Mouse (Mus musculus): ENCODE results near the gene Scamp4. TPM values are rescaled to one million over a fixed set of nuclear protein-coding genes. Genes with fewer than 3 reads are reported as not detected.

Gene Scamp4
- polyA plus RNA-seq, 1 experiment from 2014 or later, result 105 TPM

DNA sequence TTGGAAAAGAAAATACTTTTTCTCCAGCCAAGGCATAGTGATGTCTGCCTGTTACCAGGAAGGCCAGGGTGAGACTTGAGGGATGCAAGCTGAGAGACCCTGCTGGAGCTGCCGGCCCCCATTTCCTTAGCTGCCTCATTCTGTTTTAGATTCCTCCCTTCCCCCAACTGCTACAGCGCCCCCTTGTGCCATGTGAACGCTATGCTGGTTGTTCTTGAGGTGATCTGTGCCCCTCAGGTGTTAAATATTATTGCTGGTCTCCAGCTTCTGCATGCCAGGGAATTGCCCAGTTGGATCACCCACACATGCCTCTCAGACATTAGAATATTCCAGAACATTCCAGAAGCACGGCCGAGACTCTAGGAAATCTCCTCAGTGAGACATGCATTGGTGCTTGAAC, 58.5 kb downstream of the Scamp4 start:
- Histone ChIP-seq H3K27ac (no peak overlapping the region), H3K27me3 (replicated peaks) (no peaks in the 10 kb centered on the region), H3K9ac (no peak overlapping the region), H3K36me3 (no peaks in the 10 kb centered on the region), H3K4me3 (replicated peaks) (no peak overlapping the region), H3K4me2 (replicated peaks) (no peak overlapping the region), H3K4me1 (replicated peaks) (peaks cover 40% of the 10 kb centered on the region), H3K9me3 (no peaks in the 10 kb centered on the region)
- WGBS, result 32% methylated on average over 5 of the region's 5 CpGs
- ATAC-seq, result no peak

DNA sequence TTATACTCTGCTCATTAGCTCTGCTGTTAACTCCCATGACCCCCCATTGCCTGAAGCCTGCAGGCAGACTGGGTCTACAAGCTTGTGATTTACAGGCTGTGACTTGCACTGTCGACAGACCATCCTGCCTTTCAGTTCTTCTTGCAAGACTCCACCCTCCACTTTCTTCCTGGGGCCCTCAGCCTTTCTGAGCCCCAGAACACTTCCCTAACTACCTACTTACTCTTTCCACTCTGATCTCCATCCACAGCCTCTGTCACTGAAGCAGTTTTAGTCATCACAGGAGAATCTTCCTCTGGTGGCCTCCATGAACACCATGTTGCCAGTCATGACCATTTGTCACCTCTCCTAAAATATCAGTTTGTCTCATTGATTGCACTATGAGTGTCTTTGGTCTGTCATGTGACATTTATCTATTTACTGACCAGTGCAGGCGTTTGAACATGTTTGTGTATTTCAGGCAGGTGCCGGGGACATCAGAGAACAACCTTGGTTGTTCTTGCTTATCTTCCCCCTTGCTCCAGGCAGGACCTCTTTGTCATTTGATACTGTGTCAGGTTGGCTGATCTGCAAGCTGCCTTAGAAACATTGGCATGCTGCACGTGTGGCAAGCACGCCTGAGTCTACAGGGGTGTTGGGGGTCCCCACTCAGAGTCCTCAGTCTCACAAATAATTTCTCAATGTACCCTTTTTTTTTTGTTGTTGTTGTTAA, 61.0 kb downstream of the Scamp4 start:
- no peak for ATAC-seq
- Histone ChIP-seq H3K27me3 (replicated peaks) (no peaks in the 10 kb centered on the region), H3K27ac (no peak overlapping the region; the same call in none of the 2 replicates), H3K9ac (no peak overlapping the region), H3K4me2 (replicated peaks) (no peak overlapping the region), H3K4me1 (replicated peaks) (peaks cover 32% of the 10 kb centered on the region), H3K4me3 (replicated peaks) (no peak overlapping the region), H3K36me3 (peaks cover 21% of the 10 kb centered on the region), H3K9me3 (no peaks in the 10 kb centered on the region)
- 36% methylated on average over 5 of the region's 5 CpGs for WGBS

DNA sequence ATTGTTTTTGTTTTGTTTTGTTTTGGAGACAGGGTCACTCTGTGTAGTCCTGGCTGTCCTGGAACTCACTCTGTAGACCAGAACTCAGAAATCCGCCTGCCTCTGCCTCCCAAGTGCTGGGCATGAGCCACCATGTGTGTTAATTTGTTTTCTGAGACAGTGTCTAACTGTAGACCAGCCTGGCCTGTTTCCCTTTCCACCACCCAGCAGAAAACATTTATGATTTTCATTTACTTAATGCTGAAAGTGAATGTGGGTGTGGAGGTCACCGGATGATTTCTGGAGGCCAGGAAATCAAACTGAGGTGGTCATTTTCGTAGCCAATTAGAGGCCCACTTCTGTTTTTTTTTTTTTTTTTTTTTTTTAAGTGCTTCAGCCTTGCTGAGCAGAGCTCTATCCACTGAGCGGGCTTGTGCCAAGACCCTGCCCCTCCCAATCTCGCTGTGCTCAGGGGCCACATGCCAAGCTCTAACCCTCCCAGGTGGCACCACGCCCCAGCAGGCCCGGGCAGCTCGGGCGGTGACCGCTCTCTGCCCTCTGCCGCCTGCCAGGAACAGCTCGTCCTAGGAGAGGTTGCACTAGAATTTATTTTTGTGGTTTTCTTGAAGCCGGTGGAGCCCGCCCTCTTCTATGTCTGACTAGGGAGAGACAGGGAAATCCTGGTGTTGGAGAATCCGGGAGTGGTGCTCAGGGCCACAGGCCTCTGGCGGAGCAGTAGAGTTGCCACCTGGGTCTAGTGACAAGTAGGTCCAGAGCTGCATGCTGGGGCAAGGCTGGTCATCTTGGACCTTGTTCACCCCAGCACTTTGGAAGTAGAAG, 61.7 kb downstream of the Scamp4 start:
- Histone ChIP-seq H3K9me3 (no peaks in the 10 kb centered on the region), H3K27ac (peak overlapping the region; percentile 82), H3K9ac (peak overlapping the region; percentile 18; the same call in 1 of the 2 replicates), H3K4me3 (replicated peaks) (no peak overlapping the region), H3K4me2 (replicated peaks) (peak overlapping the region; percentile 45), H3K36me3 (peaks cover 28% of the 10 kb centered on the region), H3K4me1 (replicated peaks) (peaks cover 30% of the 10 kb centered on the region), H3K27me3 (replicated peaks) (no peaks in the 10 kb centered on the region)
- ATAC-seq, result peak; percentile 68
- 21% methylated on average over 16 of the region's 16 CpGs for WGBS

DNA sequence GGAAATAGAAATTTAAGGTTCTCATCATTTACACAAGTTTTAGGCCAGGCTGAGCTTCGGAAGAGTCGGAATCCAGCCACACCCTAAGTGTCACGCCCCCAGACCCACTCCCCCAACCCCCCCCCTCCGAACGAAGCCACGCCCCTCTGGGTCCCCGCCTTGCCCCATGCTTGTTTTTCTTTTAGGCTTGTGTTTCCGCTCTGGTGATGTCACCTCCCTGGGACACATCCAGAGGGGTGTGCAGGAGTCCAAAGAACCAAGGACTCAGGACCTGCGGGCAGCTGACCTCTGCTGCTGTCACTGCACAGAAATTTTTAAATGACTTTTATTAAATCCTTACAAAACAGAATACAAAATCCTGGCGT, 62.3 kb downstream of the Scamp4 start:
- ATAC-seq, result peak; percentile 52
- H3K9me3 ChIP-seq, result no peaks in the 10 kb centered on the region
- no peak overlapping the region for H3K4me3 ChIP-seq (replicated peaks)

More for the DNA sequence above, 62.3 kb downstream of the Scamp4 start:
- no peaks in the 10 kb centered on the region for H3K27me3 ChIP-seq (replicated peaks)
- H3K27ac ChIP-seq, result peak overlapping the region; percentile 82
- peaks cover 34% of the 10 kb centered on the region for H3K36me3 ChIP-seq
- 0 out of 2 replicates have a peak overlapping the region, but pooled peaks have one; percentile 18 for H3K9ac ChIP-seq
- peaks cover 30% of the 10 kb centered on the region for H3K4me1 ChIP-seq (replicated peaks)
- peak overlapping the region; percentile 45 for H3K4me2 ChIP-seq (replicated peaks)
- WGBS, result 11% methylated on average over 10 of the region's 10 CpGs

Other genes starting within 250 kb of the Scamp4 start
- 0.32 and 0.63 TPM in 2 replicates for gene Plk5, start 246.4 kb upstream of the Scamp4 start, polyA plus RNA-seq (2015; fragmentation: Nextera tagmentation; extraction: Ambion mirVana)
- gene Mex3d, start 215.2 kb upstream of the Scamp4 start, polyA plus RNA-seq (2015; fragmentation: Nextera tagmentation; extraction: Ambion mirVana), result 5.5 and 6.9 TPM in 2 replicates
- 180 and 201 TPM in 2 replicates for gene Mbd3, start 203.3 kb upstream of the Scamp4 start, polyA plus RNA-seq (2015; fragmentation: Nextera tagmentation; extraction: Ambion mirVana)
- 890 and 1,161 TPM in 2 replicates for gene Uqcr11, start 196.0 kb upstream of the Scamp4 start, polyA plus RNA-seq (2015; fragmentation: Nextera tagmentation; extraction: Ambion mirVana)
- 91.7 and 94.2 TPM in 2 replicates for gene Tcf3, start 169.2 kb upstream of the Scamp4 start, polyA plus RNA-seq (2015; fragmentation: Nextera tagmentation; extraction: Ambion mirVana)
- gene Onecut3, start 108.0 kb upstream of the Scamp4 start, polyA plus RNA-seq (2015; fragmentation: Nextera tagmentation; extraction: Ambion mirVana), result 0.06 and 0.10 TPM in 2 replicates
- gene Atp8b3, start 63.7 kb upstream of the Scamp4 start, polyA plus RNA-seq (2015; fragmentation: Nextera tagmentation; extraction: Ambion mirVana), result 0.09 and 0.19 TPM in 2 replicates
- 23.6 and 25.0 TPM in 2 replicates for gene Rexo1, start 41.3 kb upstream of the Scamp4 start, polyA plus RNA-seq (2015; fragmentation: Nextera tagmentation; extraction: Ambion mirVana)
- 8.3 TPM in 2 replicates for gene Klf16, start 25.6 kb upstream of the Scamp4 start, polyA plus RNA-seq (2015; fragmentation: Nextera tagmentation; extraction: Ambion mirVana)
- 95.7 and 101 TPM in 2 replicates for gene Abhd17a, start 12.5 kb upstream of the Scamp4 start, polyA plus RNA-seq (2015; fragmentation: Nextera tagmentation; extraction: Ambion mirVana)
- gene Adat3, start within 50 bp of the Scamp4 start, polyA plus RNA-seq (2015; fragmentation: Nextera tagmentation; extraction: Ambion mirVana), result 6.4 and 6.6 TPM in 2 replicates
- 3.9 and 4.1 TPM in 2 replicates for gene Gm49322, start 3.1 kb downstream of the Scamp4 start, polyA plus RNA-seq (2015; fragmentation: Nextera tagmentation; extraction: Ambion mirVana)
- gene Csnk1g2, start 20.0 kb downstream of the Scamp4 start, polyA plus RNA-seq (2015; fragmentation: Nextera tagmentation; extraction: Ambion mirVana), result 134 and 152 TPM in 2 replicates
- 54.9 and 62.4 TPM in 2 replicates for gene Btbd2, start 54.2 kb downstream of the Scamp4 start, polyA plus RNA-seq (2015; fragmentation: Nextera tagmentation; extraction: Ambion mirVana)
- 68.8 and 73.0 TPM in 2 replicates for gene Mknk2, start 75.2 kb downstream of the Scamp4 start, polyA plus RNA-seq (2015; fragmentation: Nextera tagmentation; extraction: Ambion mirVana)
- 40.4 and 43.0 TPM in 2 replicates for gene Mob3a, start 99.1 kb downstream of the Scamp4 start, polyA plus RNA-seq (2015; fragmentation: Nextera tagmentation; extraction: Ambion mirVana)
- gene Izumo4, start 99.3 kb downstream of the Scamp4 start, polyA plus RNA-seq (2015; fragmentation: Nextera tagmentation; extraction: Ambion mirVana), result 22.3 and 26.5 TPM in 2 replicates
- gene Ap3d1, start 139.4 kb downstream of the Scamp4 start, polyA plus RNA-seq (2015; fragmentation: Nextera tagmentation; extraction: Ambion mirVana), result 70.5 and 71.4 TPM in 2 replicates
- 12.0 and 14.2 TPM in 2 replicates for gene Dot1l, start 152.3 kb downstream of the Scamp4 start, polyA plus RNA-seq (2015; fragmentation: Nextera tagmentation; extraction: Ambion mirVana)
- gene Sf3a2, start 195.3 kb downstream of the Scamp4 start, polyA plus RNA-seq (2015; fragmentation: Nextera tagmentation; extraction: Ambion mirVana), result 63.7 and 69.7 TPM in 2 replicates
- gene Plekhj1, start 195.8 kb downstream of the Scamp4 start, polyA plus RNA-seq (2015; fragmentation: Nextera tagmentation; extraction: Ambion mirVana), result 132 and 133 TPM in 2 replicates
- gene Amh, start 202.4 kb downstream of the Scamp4 start, polyA plus RNA-seq (2015; fragmentation: Nextera tagmentation; extraction: Ambion mirVana), result not detected in 2 replicates
- gene Jsrp1, start 210.6 kb downstream of the Scamp4 start, polyA plus RNA-seq (2015; fragmentation: Nextera tagmentation; extraction: Ambion mirVana), result 0.88 and 1.2 TPM in 2 replicates
- gene Oaz1, start 223.8 kb downstream of the Scamp4 start, polyA plus RNA-seq (2015; fragmentation: Nextera tagmentation; extraction: Ambion mirVana), result 1,393 and 1,601 TPM in 2 replicates
- 0.05 and 0.09 TPM in 2 replicates for gene Lingo3, start 241.2 kb downstream of the Scamp4 start, polyA plus RNA-seq (2015; fragmentation: Nextera tagmentation; extraction: Ambion mirVana)

All from intestine, embryonic 15.5 days (tissue).